Mouse (Mus musculus) CH12.LX (cell line): ENCODE data around the gene Pnpla2. TPM values are rescaled to one million over a fixed set of nuclear protein-coding genes. Genes with fewer than 3 reads are reported as not detected.

Source experiments
- DNase-seq: peaks from one replicate; pipeline ENCODE4 v3.0.0-alpha.2; 2013; ENCODE audit errors: extremely low read depth
- H3K27ac ChIP-seq: 2 replicates; pipeline ENCODE4 v1.5.1; 2012; ENCODE audit warnings: low read depth, mild to moderate bottlenecking, control low read depth, moderate library complexity; ENCODE audit not compliant: insufficient read depth
- H3K27me3 ChIP-seq: replicated peaks from 2 replicates; pipeline ENCODE3; 2012; ENCODE audit warnings: inconsistent platforms
- H3K36me3 ChIP-seq, 2 experiments: replicated peaks in 1 of 2; 2 replicates each; pipeline versions ENCODE3 to v1.6.1; 2012; ENCODE audit warnings: inconsistent platforms in 1 of 2, low read length in 1 of 2, mild to moderate bottlenecking in 1 of 2, mixed read lengths in 1 of 2, moderate library complexity in 1 of 2; ENCODE audit not compliant: control insufficient read depth in 1 of 2, insufficient read depth in 1 of 2
- H3K4me1 ChIP-seq, 2 experiments: 2 replicates each; pipeline ENCODE4 v1.6.1; 2012; ENCODE audit warnings: inconsistent platforms in 1 of 2, moderate library complexity in 1 of 2; ENCODE audit not compliant: insufficient read depth in 2 of 2, control insufficient read depth in 1 of 2
- H3K4me2 ChIP-seq: 2 replicates; pipeline ENCODE4 v1.6.1; 2012; ENCODE audit warnings: low read depth, mild to moderate bottlenecking, control low read depth; ENCODE audit not compliant: poor library complexity, insufficient read depth, severe bottlenecking
- H3K4me3 ChIP-seq, 3 experiments: fragments of 150-350 bp in 1 of 3; sonication (generic) in 1 of 3; replicated peaks in 1 of 3; 2 replicates each; pipeline versions ENCODE3 to v1.5.1; 2011 to 2012; ENCODE audit warnings: low read depth in 2 of 3, low read length in 2 of 3, mild to moderate bottlenecking in 2 of 3, moderate library complexity in 2 of 3, control low read depth in 1 of 3, improper control_type of control experiment in 1 of 3, inconsistent platforms in 1 of 3, mixed read lengths in 1 of 3; ENCODE audit not compliant: poor library complexity in 1 of 3
- H3K79me2 ChIP-seq: replicated peaks from 2 replicates; pipeline ENCODE4 v1.6.1; 2012; ENCODE audit warnings: mild to moderate bottlenecking, moderate library complexity; ENCODE audit not compliant: control insufficient read depth, poor library complexity, insufficient read depth, severe bottlenecking; ENCODE audit errors: extremely low read depth
- H3K9ac ChIP-seq: 2 replicates; pipeline ENCODE4 v1.6.1; 2012; ENCODE audit warnings: low read depth, mild to moderate bottlenecking, control low read depth, moderate library complexity; ENCODE audit not compliant: insufficient read depth
- H3K9me3 ChIP-seq: replicated peaks from 2 replicates; pipeline ENCODE3; 2012; ENCODE audit warnings: low read length, inconsistent platforms, mixed read lengths
- CHD2 ChIP-seq: IDR thresholded peaks from 2 replicates; pipeline ENCODE4 v1.6.1; 2011; ENCODE audit warnings: low read length, improper control_type of control experiment
- CTCF ChIP-seq, 2 experiments: IDR thresholded peaks in 1 of 2; conservative IDR thresholded peaks in 1 of 2; 2 replicates each; pipeline ENCODE4 v1.5.1; 2011 to 2012; ENCODE audit warnings: low read depth in 2 of 2, low read length in 2 of 2, improper control_type of control experiment in 1 of 2, inconsistent platforms in 1 of 2, mild to moderate bottlenecking in 1 of 2, moderate library complexity in 1 of 2
- ELF1 ChIP-seq: IDR thresholded peaks from 2 replicates; pipeline ENCODE4 v1.6.1; 2014; ENCODE audit warnings: low read depth, mild to moderate bottlenecking, inconsistent platforms, low read length, improper control_type of control experiment
- EP300 ChIP-seq: IDR thresholded peaks from 2 replicates; pipeline ENCODE4 v1.6.1; 2011; ENCODE audit warnings: low read length, improper control_type of control experiment
- ETS1 ChIP-seq: conservative IDR thresholded peaks from 2 replicates; pipeline ENCODE4 v1.6.1; 2012; ENCODE audit warnings: low read depth, mild to moderate bottlenecking, inconsistent platforms, low read length, improper control_type of control experiment, moderate library complexity
- HCFC1 ChIP-seq: IDR thresholded peaks from 2 replicates; pipeline ENCODE4 v1.6.1; 2012; ENCODE audit warnings: low read depth, mild to moderate bottlenecking, inconsistent platforms, low read length, improper control_type of control experiment
- IRF4 ChIP-seq: IDR thresholded peaks from 2 replicates; pipeline ENCODE4 v1.6.1; 2014; ENCODE audit warnings: low read depth, mild to moderate bottlenecking, inconsistent platforms, low read length, improper control_type of control experiment
- KAT2A ChIP-seq: IDR thresholded peaks from 2 replicates; pipeline ENCODE4 v1.6.1; 2012; ENCODE audit warnings: low read length, improper control_type of control experiment, inconsistent platforms; ENCODE audit not compliant: insufficient replicate concordance
- MAZ ChIP-seq: IDR thresholded peaks from 2 replicates; pipeline ENCODE4 v1.6.1; 2012; ENCODE audit warnings: low read depth, mild to moderate bottlenecking, inconsistent platforms, low read length, improper control_type of control experiment, moderate library complexity
- NELFE ChIP-seq: IDR thresholded peaks from 2 replicates; pipeline ENCODE4 v1.6.1; 2011; ENCODE audit warnings: low read depth, low read length, improper control_type of control experiment
- POLR2A ChIP-seq: IDR thresholded peaks from 2 replicates; pipeline ENCODE4 v1.6.1; 2011; ENCODE audit warnings: low read depth, mild to moderate bottlenecking, improper control_type of control experiment, low read length
- POLR2AphosphoS2 ChIP-seq: IDR thresholded peaks from 2 replicates; pipeline ENCODE4 v1.6.1; 2011; ENCODE audit warnings: low read depth, low read length, improper control_type of control experiment
- SIN3A ChIP-seq: IDR thresholded peaks from 2 replicates; pipeline ENCODE4 v1.6.1; 2012; ENCODE audit warnings: low read length, improper control_type of control experiment, inconsistent platforms
- UBTF ChIP-seq: IDR thresholded peaks from 2 replicates; pipeline ENCODE4 v1.6.1; 2012; ENCODE audit warnings: low read depth, mild to moderate bottlenecking, inconsistent platforms, low read length, improper control_type of control experiment, moderate library complexity
- USF1 ChIP-seq: IDR thresholded peaks from 2 replicates; pipeline ENCODE4 v1.6.1; 2014; ENCODE audit warnings: low read depth, mild to moderate bottlenecking, inconsistent platforms, low read length, improper control_type of control experiment
- ZKSCAN1 ChIP-seq: IDR thresholded peaks from 2 replicates; pipeline ENCODE4 v1.6.1; 2012; ENCODE audit warnings: low read depth, inconsistent platforms, low read length, improper control_type of control experiment, borderline replicate concordance
- ZMIZ1 ChIP-seq: IDR thresholded peaks from 2 replicates; pipeline ENCODE4 v1.6.1; 2012; ENCODE audit warnings: low read depth, mild to moderate bottlenecking, inconsistent platforms, low read length, improper control_type of control experiment
- dilution Hi-C: fragments of 300-500 bp; cut with MboI; formaldehyde crosslinking; loops from 2 replicates; pipeline ENCODE4 v1.14.3; 2020; ENCODE audit warnings: low sequenced_read_pairs; ENCODE audit not compliant: extremely low pct_unique_long_range_greater_than_20kb, extremely low pct_ligation_motif_present
- in situ Hi-C: fragments of 300-500 bp; cut with MboI; formaldehyde crosslinking; loops from 3 replicates; pipeline ENCODE4 v1.14.3; 2019; ENCODE audit warnings: low sequenced_read_pairs, low pct_ligation_motif_present, low pct_unique_long_range_greater_than_20kb, mixed read lengths
- polyA plus RNA-seq: library from polyadenylated mRNA; unstranded; fragments of >175 nt; gene quantifications from 2 replicates; pipeline ENCODE4 v1.2.1, GENCODE M21; 2012; ENCODE audit warnings: low read depth; ENCODE audit not compliant: insufficient read length
- total RNA-seq, 2 experiments: library from RNA; depleted of rRNA; stranded (reverse); fragments of 300-350 nt in 1 of 2; fragments of >200 nt in 1 of 2; gene quantifications; 2 replicates each; pipeline ENCODE4 v1.2.3; 2012 to 2014

The Pnpla2 gene
- total and polyA plus RNA-seq, 3 experiments: 2.8 to 29.6 (median 11.7) TPM

DNA sequence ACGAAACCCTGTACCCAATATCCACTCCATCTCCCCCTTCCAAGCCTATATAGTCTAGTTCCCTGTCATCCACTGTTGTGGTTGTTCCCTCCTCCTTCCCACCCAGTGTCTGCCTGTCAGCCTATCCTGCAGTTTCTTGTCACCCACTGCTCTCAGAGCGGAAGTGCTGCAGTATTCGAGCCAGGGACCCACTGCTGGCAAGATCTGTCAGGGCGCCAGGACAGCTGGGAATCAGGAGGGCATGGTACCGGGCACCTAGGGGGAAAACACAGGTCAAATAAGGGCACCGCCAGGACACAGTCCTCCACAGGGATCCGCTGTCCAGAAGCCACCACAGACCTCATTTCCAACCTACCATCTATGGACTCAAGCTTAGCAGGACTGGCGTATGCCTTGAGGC is 44.4 kb upstream of the Pnpla2 start:
- no peaks in the 10 kb centered on the region for H3K9me3 ChIP-seq
- no peaks in the 10 kb centered on the region for H3K27me3 ChIP-seq
- TF ChIP-seq CTCF (conservative IDR thresholded peaks at IDR 0.05 in 1 of 2, IDR thresholded peaks at IDR 0.05 in 1 of 2; ENCODE audit: low read depth in 2 of 2, low read length in 2 of 2): no peak
- no peak for TF ChIP-seq USF1
- no peak for TF ChIP-seq ZMIZ1
- dilution Hi-C loops: no loop called here
- in situ Hi-C loops: loop anchor here (5.0 kb wide), 1 partner anchor 42 kb away; no protein-coding TSS in a partner anchor
- DNase-seq: no peak
- H3K4me2 ChIP-seq: no peak overlapping the region
- H3K36me3 ChIP-seq: peaks cover 28 to 46% of the 10 kb centered on the region in 2 experiments
- peaks cover 5 to 23% of the 10 kb centered on the region in 2 experiments for H3K4me1 ChIP-seq
- no peak overlapping the region for H3K4me3 ChIP-seq
- H3K79me2 ChIP-seq: no peaks in the 10 kb centered on the region
- H3K27ac ChIP-seq: no peak overlapping the region
- no peak overlapping the region for H3K9ac ChIP-seq

DNA sequence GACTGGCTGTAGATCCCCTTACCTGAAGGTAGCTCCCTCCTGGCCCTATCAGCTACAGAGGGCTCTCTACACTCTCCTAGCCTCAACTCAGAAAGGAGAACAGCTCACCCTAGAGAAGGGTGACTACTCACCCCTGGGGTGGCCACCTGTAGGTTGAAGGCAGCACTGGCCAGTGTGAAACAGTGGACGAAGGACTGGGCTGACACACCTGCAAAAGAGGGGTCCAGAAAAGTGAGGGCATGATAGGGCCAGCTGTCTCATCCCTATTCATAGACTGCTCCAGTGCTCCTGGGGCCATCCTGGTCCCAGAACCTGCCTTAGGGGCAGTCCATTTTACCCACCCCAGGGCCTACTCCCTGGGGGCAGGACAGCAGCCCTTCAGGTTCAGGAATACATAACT is 43.3 kb upstream of the Pnpla2 start:
- no peaks in the 10 kb centered on the region for H3K9me3 ChIP-seq
- no peaks in the 10 kb centered on the region for H3K27me3 ChIP-seq
- no peak overlapping the region for H3K4me3 ChIP-seq
- H3K36me3 ChIP-seq: peaks cover 28 to 42% of the 10 kb centered on the region in 2 experiments
- no peak overlapping the region for H3K9ac ChIP-seq
- H3K27ac ChIP-seq: no peak overlapping the region
- H3K4me2 ChIP-seq: no peak overlapping the region
- dilution Hi-C loops (no loop called here), in situ Hi-C loops (loop anchor here (5.0 kb wide), 1 partner anchor 41 kb away; no protein-coding TSS in a partner anchor)
- peaks cover 5 to 23% of the 10 kb centered on the region in 2 experiments for H3K4me1 ChIP-seq
- TF ChIP-seq NELFE: no peak
- TF ChIP-seq ETS1: no peak
- no peak for TF ChIP-seq KAT2A
- no peak for TF ChIP-seq SIN3A
- no peak for TF ChIP-seq CHD2
- no peak for TF ChIP-seq IRF4
- TF ChIP-seq ELF1: no peak
- TF ChIP-seq MAZ: no peak
- no peak for TF ChIP-seq UBTF
- no peak for TF ChIP-seq ZKSCAN1
- TF ChIP-seq HCFC1: no peak
- no peak for TF ChIP-seq POLR2A
- no peak for TF ChIP-seq POLR2AphosphoS2
- TF ChIP-seq EP300: no peak
- H3K79me2 ChIP-seq: no peaks in the 10 kb centered on the region
- DNase-seq: no peak
